Mouse (Mus musculus) testis, adult 2 months (tissue): Measurements from ENCODE around the gene Nat14. TPM values are rescaled to one million over a fixed set of nuclear protein-coding genes. Genes with fewer than 3 reads are reported as not detected.

Experiments used
- H3K27ac ChIP-seq: fragments of 200-500 bp; 2 replicates; pipeline ENCODE4 v1.5.1; 2012; ENCODE audit warnings: low read depth, low read length; ENCODE audit not compliant: control insufficient read depth, insufficient read depth
- H3K27me3 ChIP-seq: fragments of 200-500 bp; 2 replicates; pipeline ENCODE4 v1.6.1; 2012; ENCODE audit warnings: mild to moderate bottlenecking, low read length, moderate library complexity; ENCODE audit not compliant: control insufficient read depth, insufficient read depth
- H3K36me3 ChIP-seq: fragments of 200-500 bp; 2 replicates; pipeline ENCODE4 v1.6.1; 2012; ENCODE audit warnings: mild to moderate bottlenecking, low read length; ENCODE audit not compliant: control insufficient read depth, insufficient read depth
- H3K4me1 ChIP-seq: fragments of 200-500 bp; 2 replicates; pipeline ENCODE4 v1.6.1; 2012; ENCODE audit warnings: low read length; ENCODE audit not compliant: control insufficient read depth, insufficient read depth
- H3K4me3 ChIP-seq: fragments of 200-500 bp; 2 replicates; pipeline ENCODE4 v1.5.1; 2012; ENCODE audit warnings: low read depth, mild to moderate bottlenecking, low read length, moderate library complexity, mixed read lengths; ENCODE audit not compliant: control insufficient read depth
- CTCF ChIP-seq: fragments of 200-500 bp; IDR thresholded peaks from 2 replicates; pipeline ENCODE4 v1.5.1; 2012; ENCODE audit warnings: low read depth, mild to moderate bottlenecking, inconsistent platforms, low read length, moderate library complexity; ENCODE audit not compliant: control insufficient read depth, insufficient read depth, insufficient replicate concordance
- POLR2A ChIP-seq: fragments of 200-500 bp; IDR thresholded peaks from 2 replicates; pipeline ENCODE4 v1.6.1; 2012; ENCODE audit warnings: low read depth, mild to moderate bottlenecking, inconsistent platforms, low read length, moderate library complexity; ENCODE audit not compliant: control insufficient read depth
- polyA plus RNA-seq: library from polyadenylated mRNA; depleted of rRNA; stranded (reverse); fragments of >200 nt; gene quantifications from 2 replicates; pipeline ENCODE4 v1.2.3, GENCODE M21; 2012

Gene Nat14
- polyA plus RNA-seq, 1 experiment, result 3.7 TPM

DNA sequence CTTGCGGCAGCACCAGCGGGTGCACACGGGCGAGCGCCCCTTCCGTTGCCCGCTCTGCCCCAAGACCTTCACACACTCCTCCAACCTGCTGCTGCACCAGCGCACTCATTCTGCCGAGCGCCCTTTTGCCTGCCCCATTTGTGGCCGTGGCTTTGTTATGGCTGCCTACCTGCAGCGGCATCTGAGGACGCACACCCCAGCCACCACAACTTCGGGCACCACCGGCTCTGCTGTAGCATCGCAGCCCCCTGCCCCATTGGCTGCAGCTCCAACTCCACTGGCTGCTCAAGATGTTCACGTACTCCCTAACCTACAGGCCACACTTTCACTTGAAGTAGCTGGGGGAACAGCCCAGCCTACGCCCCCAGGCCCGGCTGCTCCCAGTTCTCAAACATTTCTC is 1.3 kb upstream of the Nat14 start:
- Histone ChIP-seq H3K27ac (no peak overlapping the region), H3K4me1 (peaks cover 49% of the 10 kb centered on the region), H3K4me3 (peak overlapping the region; percentile 14; the same call in 1 of the 2 replicates), H3K27me3 (no peaks in the 10 kb centered on the region), H3K36me3 (no peaks in the 10 kb centered on the region)
- TF ChIP-seq POLR2A, result no peak

GRCm38 (mm10) chr7:4920976-4921823 is 628 bp upstream of the Nat14 start:
- Histone ChIP-seq H3K36me3 (no peaks in the 10 kb centered on the region), H3K4me1 (peaks cover 46% of the 10 kb centered on the region), H3K27ac (no peak overlapping the region), H3K27me3 (no peaks in the 10 kb centered on the region), H3K4me3 (peak overlapping the region; percentile 65)
- TF ChIP-seq POLR2A, result no peak
- TF ChIP-seq CTCF, result no peak

GRCm38 (mm10) chr7:4922508-4922907 is 680 bp downstream of the Nat14 start:
- no peaks in the 10 kb centered on the region for H3K36me3 ChIP-seq

GRCm38 (mm10) chr7:4922931-4923565 is 1.2 kb downstream of the Nat14 start:
- Histone ChIP-seq H3K4me3 (peak overlapping the region; percentile 94), H3K27ac (peak overlapping the region; percentile 59), H3K36me3 (no peaks in the 10 kb centered on the region), H3K4me1 (peaks cover 46% of the 10 kb centered on the region), H3K27me3 (no peaks in the 10 kb centered on the region)
- no peak for TF ChIP-seq CTCF
- no peak for TF ChIP-seq POLR2A

More at GRCm38 (mm10) chr7:4922508-4922907, 680 bp downstream of the Nat14 start:
- peak overlapping the region; percentile 94 for H3K4me3 ChIP-seq
- no peak; the same call in 1 of the 2 replicates for TF ChIP-seq POLR2A
- TF ChIP-seq CTCF, result no peak
- H3K27me3 ChIP-seq, result no peaks in the 10 kb centered on the region
- H3K4me1 ChIP-seq, result peaks cover 46% of the 10 kb centered on the region
- H3K27ac ChIP-seq, result peak overlapping the region; percentile 94

GRCm38 (mm10) chr7:4923586-4924364 is 1.9 kb downstream of the Nat14 start:
- H3K4me1 ChIP-seq, result peaks cover 46% of the 10 kb centered on the region
- H3K27ac ChIP-seq, result peak overlapping the region; percentile 59
- H3K36me3 ChIP-seq, result no peaks in the 10 kb centered on the region
- H3K27me3 ChIP-seq, result no peaks in the 10 kb centered on the region
- peak overlapping the region; percentile 94 for H3K4me3 ChIP-seq
- peak; percentile 25; the same call in 1 of the 2 replicates for TF ChIP-seq CTCF
- 0 out of 2 replicates have a peak, but pooled peaks have one; percentile 10 for TF ChIP-seq POLR2A

DNA sequence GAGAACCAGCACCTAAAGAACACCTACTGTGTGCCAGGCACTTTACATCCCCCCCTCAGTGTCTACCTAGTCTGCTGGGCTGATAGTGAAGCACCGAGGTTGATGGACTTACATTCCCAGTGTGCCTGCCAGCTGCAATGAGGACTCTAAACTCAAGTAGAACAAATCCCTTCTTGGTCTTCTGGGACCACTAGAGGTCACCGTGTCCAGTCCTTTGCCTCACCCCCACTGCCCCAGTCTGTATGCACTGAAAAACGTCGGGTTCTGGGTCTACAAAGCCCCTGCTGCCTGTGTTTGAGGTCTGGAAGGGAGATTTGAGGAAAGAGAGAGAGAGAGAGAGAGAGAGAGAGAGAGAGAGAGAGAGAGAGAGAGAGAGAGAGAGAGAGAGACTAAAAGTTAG is 2.7 kb downstream of the Nat14 start:
- Histone ChIP-seq H3K4me1 (peaks cover 43% of the 10 kb centered on the region), H3K4me3 (no peak overlapping the region), H3K36me3 (no peaks in the 10 kb centered on the region), H3K27me3 (no peaks in the 10 kb centered on the region), H3K27ac (peak overlapping the region; percentile 29; the same call in 1 of the 2 replicates)
- TF ChIP-seq CTCF (no peak), POLR2A (0 out of 2 replicates have a peak, but pooled peaks have one; percentile 6)
